Mouse (Mus musculus) mature B cell (primary cell): ENCODE results near the gene Adar.

Source experiments
- in situ Hi-C: fragments of 300-500 bp; cut with MboI; formaldehyde crosslinking; loops from 2 replicates; pipeline ENCODE4 v1.14.3; 2019

Adar gene

GRCm38 (mm10) chr3:89714359-89715206 is at the start of gene Adar:
TSS of gene Adar (plus strand) at chr3:89715022.
- in situ Hi-C loops = no loop called here

- in situ Hi-C loops = no loop called here
Measured at GRCm38 (mm10) chr3:89667131-89667530, 47.7 kb upstream of the Adar start.

- in situ Hi-C loops = no loop called here
Measured at GRCm38 (mm10) chr3:89671334-89671733, 43.5 kb upstream of the Adar start.

GRCm38 (mm10) chr3:89672573-89673317 is 42.1 kb upstream of the Adar start:
- in situ Hi-C loops = no loop called here

GRCm38 (mm10) chr3:89677617-89678016 is 37.2 kb upstream of the Adar start:
- in situ Hi-C loops = no loop called here

GRCm38 (mm10) chr3:89686031-89686430 is 28.8 kb upstream of the Adar start:
- in situ Hi-C loops = no loop called here

GRCm38 (mm10) chr3:89688694-89689581 is 25.9 kb upstream of the Adar start:
- in situ Hi-C loops = no loop called here

- in situ Hi-C loops = no loop called here
Measured at GRCm38 (mm10) chr3:89691776-89692175, 23.0 kb upstream of the Adar start.

GRCm38 (mm10) chr3:89696152-89696821 is 18.5 kb upstream of the Adar start:
- in situ Hi-C loops = no loop called here

GRCm38 (mm10) chr3:89698958-89699357 is 15.9 kb upstream of the Adar start:
- in situ Hi-C loops = no loop called here

GRCm38 (mm10) chr3:89700461-89700860 is 14.4 kb upstream of the Adar start:
- in situ Hi-C loops = no loop called here

GRCm38 (mm10) chr3:89703596-89703995 is 11.2 kb upstream of the Adar start:
- in situ Hi-C loops = no loop called here

GRCm38 (mm10) chr3:89704064-89704463 is 10.8 kb upstream of the Adar start:
- in situ Hi-C loops = no loop called here

GRCm38 (mm10) chr3:89715207-89715966 is 565 bp downstream of the Adar start:
- in situ Hi-C loops = no loop called here

- in situ Hi-C loops = no loop called here
Measured at GRCm38 (mm10) chr3:89715967-89716256, 1.1 kb downstream of the Adar start.

- in situ Hi-C loops = no loop called here
Measured at GRCm38 (mm10) chr3:89722032-89722431, 7.2 kb downstream of the Adar start.

- in situ Hi-C loops = no loop called here
Measured at GRCm38 (mm10) chr3:89723400-89724084, 8.7 kb downstream of the Adar start.

GRCm38 (mm10) chr3:89727028-89727427 is 12.2 kb downstream of the Adar start:
- in situ Hi-C loops = no loop called here

- in situ Hi-C loops = no loop called here
Measured at GRCm38 (mm10) chr3:89728848-89729247, 14.0 kb downstream of the Adar start.
